Mouse (Mus musculus): Measurements from ENCODE around the gene Pole4. TPM values are rescaled to one million over a fixed set of nuclear protein-coding genes. Genes with fewer than 3 reads are reported as not detected.

Gene Pole4
- polyA plus RNA-seq, 1 experiment from 2014 or later: 130 TPM

DNA sequence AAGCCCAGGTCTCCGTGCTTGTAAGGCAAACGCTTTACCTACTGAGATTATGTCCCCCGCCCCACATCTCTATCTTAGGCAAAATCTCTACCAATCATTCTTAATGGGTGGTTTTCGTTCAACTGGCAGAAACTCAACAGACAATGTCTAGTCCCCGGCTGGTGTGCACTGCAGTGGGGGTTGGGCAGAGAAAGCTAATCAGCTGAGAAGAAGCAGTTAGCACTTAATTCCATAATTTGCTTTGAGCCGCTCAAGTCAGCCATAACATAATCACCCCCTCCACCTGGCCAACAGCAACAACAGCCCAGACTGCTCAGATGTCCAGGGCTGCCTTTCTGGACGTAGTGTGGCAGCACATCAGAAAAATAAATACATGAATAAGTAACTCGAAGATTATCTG, 100.4 kb downstream of the Pole4 start:
- Histone ChIP-seq H3K4me2 (no peak overlapping the region), H3K9ac (no peak overlapping the region), H3K36me3 (no peaks in the 10 kb centered on the region), H3K27ac (replicated peaks) (no peak overlapping the region), H3K4me1 (replicated peaks) (peaks cover 20% of the 10 kb centered on the region), H3K9me3 (no peaks in the 10 kb centered on the region), H3K27me3 (no peaks in the 10 kb centered on the region), H3K4me3 (no peak overlapping the region)
- ATAC-seq (ENCODE audit: low FRiP score, low read depth): no peak
- 52% methylated on average over 8 of the region's 8 CpGs for WGBS

DNA sequence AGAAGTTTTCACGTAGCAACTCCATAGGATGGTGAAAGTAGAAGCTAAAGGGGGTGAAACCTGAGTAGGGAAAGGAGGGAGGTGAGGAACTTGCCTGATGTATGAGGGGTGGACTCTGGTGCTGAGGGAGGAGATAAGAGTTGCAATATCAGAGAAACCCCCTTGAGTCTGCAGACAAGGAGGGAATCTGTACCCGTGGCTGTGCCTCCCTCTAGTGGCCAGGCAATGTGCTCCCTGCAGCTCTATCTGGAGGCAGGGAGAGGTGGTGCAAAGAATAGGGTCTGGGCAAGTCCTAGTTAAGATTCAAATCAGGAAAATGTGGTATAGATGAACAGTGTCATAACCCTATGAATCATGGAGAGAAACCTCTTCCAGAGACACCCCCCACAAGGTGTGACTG, 101.5 kb downstream of the Pole4 start:
- Histone ChIP-seq H3K4me1 (replicated peaks) (0 out of 2 replicates have a peak, but pooled peaks cover 11% of the 10 kb centered on the region), H3K27me3 (no peaks in the 10 kb centered on the region), H3K9me3 (no peaks in the 10 kb centered on the region), H3K4me2 (no peak overlapping the region), H3K27ac (replicated peaks) (no peak overlapping the region), H3K36me3 (no peaks in the 10 kb centered on the region), H3K9ac (no peak overlapping the region), H3K4me3 (no peak overlapping the region)
- WGBS: 47% methylated on average over 2 of the region's 2 CpGs
- peak; percentile 54; the same call in 1 of the 2 replicates for ATAC-seq (ENCODE audit: low FRiP score, low read depth)

DNA sequence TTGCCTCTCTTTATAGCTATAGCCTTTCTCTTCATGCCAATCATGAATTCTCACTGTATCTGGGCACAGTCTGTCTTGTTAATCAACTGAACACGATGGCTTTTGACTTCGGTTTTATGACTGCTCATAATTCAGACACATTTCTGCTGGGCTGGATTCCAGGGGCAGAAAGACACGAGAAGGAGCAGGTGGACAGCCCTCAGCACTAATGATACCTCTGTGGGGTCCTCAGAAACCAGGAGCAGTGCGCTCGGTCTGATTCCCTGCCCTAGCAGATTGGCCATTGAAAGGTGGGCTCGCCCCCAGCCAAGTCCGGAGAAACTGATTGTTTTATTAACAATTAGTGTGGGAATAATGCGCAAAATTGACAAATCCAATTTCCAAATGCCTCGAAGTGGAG, 101.9 kb downstream of the Pole4 start:
- H3K4me3 ChIP-seq: no peak overlapping the region
- 74% methylated on average over 9 of the region's 9 CpGs for WGBS
- no peaks in the 10 kb centered on the region for H3K27me3 ChIP-seq
- ATAC-seq (ENCODE audit: low FRiP score, low read depth): no peak
- H3K4me1 ChIP-seq (replicated peaks): 0 out of 2 replicates have a peak, but pooled peaks cover 11% of the 10 kb centered on the region
- H3K27ac ChIP-seq (replicated peaks): no peak overlapping the region
- no peak overlapping the region for H3K9ac ChIP-seq
- H3K36me3 ChIP-seq: no peaks in the 10 kb centered on the region
- H3K4me2 ChIP-seq: no peak overlapping the region
- no peaks in the 10 kb centered on the region for H3K9me3 ChIP-seq

DNA sequence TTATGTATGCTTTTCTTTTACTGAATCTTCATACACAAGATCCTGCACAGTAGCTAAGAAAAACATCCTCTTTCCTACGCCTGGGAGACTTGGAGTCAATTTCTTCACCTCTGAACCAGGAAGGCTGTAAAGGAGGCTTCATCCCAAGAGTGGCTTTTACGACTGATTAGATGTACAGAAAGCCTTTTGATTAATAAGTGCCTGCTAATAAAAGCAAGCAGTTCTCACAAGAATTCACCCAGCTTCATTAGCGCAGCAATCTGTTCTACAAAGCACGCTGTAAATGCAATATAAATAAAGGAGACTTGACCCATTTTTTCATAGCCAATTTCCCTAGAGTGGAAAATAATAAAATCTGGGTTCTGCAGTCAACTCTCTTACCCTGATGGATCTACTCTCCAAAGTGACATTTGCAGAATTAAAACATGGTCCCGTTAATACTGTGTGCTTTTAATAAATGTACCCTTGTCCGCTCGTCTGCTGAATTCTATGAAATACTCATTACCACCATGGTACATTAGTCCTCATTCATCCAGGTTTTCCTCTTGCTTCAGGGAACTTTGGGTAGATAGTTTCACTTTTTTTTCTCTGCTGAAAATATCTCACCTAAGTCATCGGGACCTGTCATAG, 109.6 kb downstream of the Pole4 start:
- Histone ChIP-seq H3K27me3 (no peaks in the 10 kb centered on the region), H3K9me3 (no peaks in the 10 kb centered on the region), H3K36me3 (no peaks in the 10 kb centered on the region), H3K4me3 (no peak overlapping the region), H3K4me1 (replicated peaks) (peaks cover 10% of the 10 kb centered on the region; the same call in 1 of the 2 replicates), H3K27ac (replicated peaks) (0 out of 2 replicates have a peak overlapping the region, but pooled peaks have one; percentile 51), H3K9ac (no peak overlapping the region), H3K4me2 (no peak overlapping the region)
- WGBS: 53% methylated on average over 8 of the region's 8 CpGs
- ATAC-seq (ENCODE audit: low FRiP score, low read depth): 0 out of 2 replicates have a peak, but pooled peaks have one; percentile 42

DNA sequence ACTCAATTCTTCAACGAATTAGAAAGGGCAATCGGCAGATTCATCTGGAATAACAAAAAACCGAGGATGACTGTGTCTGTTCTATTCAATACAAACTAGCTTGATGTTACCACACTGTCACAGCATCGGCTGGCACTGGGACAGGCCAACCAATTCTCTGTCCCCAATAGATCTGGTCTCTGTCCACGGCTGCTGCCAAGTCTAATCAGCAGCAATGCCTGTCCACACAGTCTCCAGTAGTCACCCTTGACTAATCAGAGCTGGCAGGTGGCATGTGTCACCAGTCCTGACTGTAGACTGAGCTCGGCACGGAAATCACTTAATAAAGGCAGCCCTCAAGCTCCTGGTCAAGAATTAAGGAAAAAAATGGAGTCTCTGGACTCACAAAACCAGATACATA, 115.8 kb downstream of the Pole4 start:
- 77% methylated on average over 7 of the region's 7 CpGs for WGBS
- H3K4me3 ChIP-seq: no peak overlapping the region
- H3K4me1 ChIP-seq (replicated peaks): no peaks in the 10 kb centered on the region
- no peak overlapping the region for H3K27ac ChIP-seq (replicated peaks)
- peak; percentile 59; the same call in 1 of the 2 replicates for ATAC-seq (ENCODE audit: low FRiP score, low read depth)
- H3K9ac ChIP-seq: no peak overlapping the region
- no peak overlapping the region for H3K4me2 ChIP-seq
- no peaks in the 10 kb centered on the region for H3K36me3 ChIP-seq
- H3K9me3 ChIP-seq: no peaks in the 10 kb centered on the region
- no peaks in the 10 kb centered on the region for H3K27me3 ChIP-seq

DNA sequence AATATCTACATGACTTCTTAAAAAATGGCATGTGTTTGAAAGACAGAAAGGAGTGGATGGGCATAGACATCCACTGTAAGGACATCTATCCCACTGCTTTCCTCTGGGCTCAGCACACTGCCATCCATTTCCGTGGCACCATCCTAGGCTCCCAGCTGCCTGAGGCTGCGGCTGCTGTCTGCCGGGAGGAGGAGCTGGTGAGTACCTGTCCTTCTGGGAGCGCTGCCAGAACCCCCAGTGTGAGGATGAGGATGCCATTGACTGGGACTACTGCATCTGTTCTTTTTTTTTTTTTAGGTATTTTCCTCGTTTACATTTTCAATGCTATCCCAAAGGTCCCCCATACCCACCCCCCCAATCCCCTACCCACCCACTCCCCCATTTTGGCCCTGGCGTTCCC, 119.8 kb downstream of the Pole4 start:
- Histone ChIP-seq H3K27me3 (no peaks in the 10 kb centered on the region), H3K4me1 (replicated peaks) (no peaks in the 10 kb centered on the region), H3K9ac (no peak overlapping the region), H3K4me3 (no peak overlapping the region), H3K4me2 (no peak overlapping the region), H3K9me3 (no peaks in the 10 kb centered on the region), H3K36me3 (no peaks in the 10 kb centered on the region), H3K27ac (replicated peaks) (no peak overlapping the region)
- WGBS: 62% methylated on average over 6 of the region's 6 CpGs
- ATAC-seq (ENCODE audit: low FRiP score, low read depth): no peak

DNA sequence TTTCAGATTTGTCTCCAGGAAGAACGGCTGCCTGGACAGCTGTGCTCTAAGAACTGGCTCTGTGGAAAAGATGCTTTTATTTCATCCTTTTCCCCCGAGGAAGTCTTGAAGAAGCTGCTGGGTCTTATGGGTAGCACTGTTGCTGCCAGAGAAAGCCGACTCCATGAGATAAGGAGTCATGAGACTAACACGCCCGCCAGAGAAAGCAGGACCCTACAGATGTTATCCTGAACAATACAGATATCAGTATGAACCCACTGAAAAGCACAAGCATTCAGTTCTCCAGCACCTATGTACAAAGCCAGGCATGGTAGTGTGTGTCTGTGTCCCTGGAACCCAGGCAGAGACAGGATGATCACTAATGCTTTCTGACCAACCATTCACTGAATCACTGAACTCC, 129.7 kb downstream of the Pole4 start:
- no peaks in the 10 kb centered on the region for H3K9me3 ChIP-seq
- H3K36me3 ChIP-seq: no peaks in the 10 kb centered on the region
- 90% methylated on average over 5 of the region's 5 CpGs for WGBS
- no peak overlapping the region for H3K4me3 ChIP-seq
- H3K27ac ChIP-seq (replicated peaks): no peak overlapping the region
- H3K27me3 ChIP-seq: no peaks in the 10 kb centered on the region
- H3K9ac ChIP-seq: no peak overlapping the region
- no peaks in the 10 kb centered on the region for H3K4me1 ChIP-seq (replicated peaks)
- no peak overlapping the region for H3K4me2 ChIP-seq
- no peak for ATAC-seq (ENCODE audit: low FRiP score, low read depth)

Other genes starting within 250 kb of the Pole4 start
- 3.5 and 4.1 TPM in 2 replicates for gene Hk2, start 69.1 kb upstream of the Pole4 start, polyA plus RNA-seq (2015; fragmentation: Nextera tagmentation; extraction: Ambion mirVana)
- 22.5 and 22.7 TPM in 2 replicates for gene Sema4f, start 234.4 kb upstream of the Pole4 start, polyA plus RNA-seq (2015; fragmentation: Nextera tagmentation; extraction: Ambion mirVana)
- gene M1ap, start 241.5 kb upstream of the Pole4 start, polyA plus RNA-seq (2015; fragmentation: Nextera tagmentation; extraction: Ambion mirVana): 0.61 TPM in 1 of 2 replicates, not detected in the other